Mouse (Mus musculus) hindbrain, embryonic 10.5 days (tissue): ENCODE measurements around the gene Gpalpp1. TPM values are rescaled to one million over a fixed set of nuclear protein-coding genes. Genes with fewer than 3 reads are reported as not detected.

Experiments used
- DNase-seq: peaks from one replicate; pipeline ENCODE4 v3.0.0-alpha.2; 2017; ENCODE audit warnings: low spot score
- H3K27ac ChIP-seq: fragments of 300-500 bp; sonication (generic); 2 replicates; pipeline ENCODE4 v1.5.1; 2016; ENCODE audit warnings: mild to moderate bottlenecking, moderate library complexity
- H3K27me3 ChIP-seq: fragments of 300-500 bp; sonication (generic); 2 replicates; pipeline ENCODE4 v1.6.1; 2016; ENCODE audit warnings: mild to moderate bottlenecking; ENCODE audit not compliant: poor library complexity, insufficient read depth, severe bottlenecking
- H3K36me3 ChIP-seq: fragments of 300-500 bp; sonication (generic); 2 replicates; pipeline ENCODE4 v1.6.1; 2016; ENCODE audit warnings: mild to moderate bottlenecking, moderate library complexity
- H3K4me1 ChIP-seq: fragments of 300-500 bp; sonication (generic); replicated peaks from 2 replicates; pipeline ENCODE4 v1.6.1; 2016; ENCODE audit warnings: mild to moderate bottlenecking
- H3K4me3 ChIP-seq: fragments of 300-500 bp; sonication (generic); 2 replicates; pipeline ENCODE4 v1.5.1; 2016; ENCODE audit warnings: mild to moderate bottlenecking, moderate library complexity
- H3K9me3 ChIP-seq: fragments of 300-500 bp; sonication (generic); 2 replicates; pipeline ENCODE4 v1.6.1; 2016; ENCODE audit warnings: mild to moderate bottlenecking, moderate library complexity
- WGBS: fragments of 180-500 bp; shearing (Covaris S2); methylation state at CpG from one replicate; pipeline ENCODE4 v1.1.7; 2016; 5-methylcytosine and 5-hydroxymethylcytosine counted together
- polyA plus RNA-seq: library from polyadenylated mRNA; unstranded; fragments of >200 nt; fragmentation: Nextera tagmentation; extraction: Ambion mirVana; gene quantifications from 2 replicates; pipeline ENCODE4 v1.2.1, GENCODE M21; 2016

The Gpalpp1 gene
- polyA plus RNA-seq, 1 experiment from 2014 or later, result 13.1 TPM

DNA sequence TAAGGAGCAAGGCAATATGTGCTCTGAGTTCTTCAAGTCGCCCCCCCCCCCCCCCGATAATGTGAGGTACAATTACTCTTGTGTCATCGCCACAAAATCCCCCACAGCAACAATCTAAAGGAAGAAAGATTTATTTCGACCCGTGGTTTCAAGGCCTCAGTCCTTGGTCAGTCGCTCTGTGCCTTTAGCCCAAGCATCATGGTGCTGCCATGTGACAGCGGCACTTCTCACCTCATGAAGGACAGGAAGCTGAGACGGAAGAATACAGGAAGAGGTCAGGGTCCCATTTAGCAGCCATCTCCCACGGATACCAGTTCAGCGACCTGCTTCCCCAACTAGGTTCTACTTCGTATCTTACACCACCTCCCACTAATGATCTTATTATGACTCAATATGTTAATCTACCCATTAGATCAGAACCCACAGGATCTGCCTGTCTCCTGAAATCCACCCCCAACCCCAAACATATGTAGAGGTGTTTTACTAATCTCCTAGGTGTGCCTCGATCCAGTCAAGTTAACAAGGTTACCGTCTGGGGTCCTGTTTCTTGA lies 28.4 kb downstream of the Gpalpp1 start:
- no peaks in the 10 kb centered on the region for H3K4me1 ChIP-seq
- H3K27me3 ChIP-seq, result no peaks in the 10 kb centered on the region
- no peak for DNase-seq
- WGBS, result 92% methylated on average over 13 of the region's 13 CpGs
- no peak overlapping the region for H3K27ac ChIP-seq
- no peaks in the 10 kb centered on the region for H3K36me3 ChIP-seq
- no peaks in the 10 kb centered on the region for H3K9me3 ChIP-seq
- H3K4me3 ChIP-seq, result no peak overlapping the region

DNA sequence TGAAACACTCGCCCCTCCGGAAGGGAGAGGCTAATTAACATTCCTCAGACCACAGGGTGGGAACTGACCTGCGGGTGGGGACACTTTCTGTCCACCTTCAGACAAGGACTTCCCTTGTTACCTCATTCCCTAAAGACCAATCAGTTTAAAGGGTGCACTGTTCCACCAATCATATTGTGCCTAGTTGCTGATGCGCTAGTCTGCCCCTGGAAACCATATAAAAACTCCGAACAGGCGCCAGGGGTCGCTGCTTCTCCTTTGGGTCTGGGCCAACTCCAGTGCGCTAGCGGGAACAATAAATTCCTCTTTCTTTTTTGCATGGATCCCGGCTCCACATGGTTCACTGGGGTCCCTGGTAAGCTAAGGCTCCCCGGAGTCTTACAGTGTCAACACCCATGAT lies 29.1 kb downstream of the Gpalpp1 start:
- H3K36me3 ChIP-seq, result no peaks in the 10 kb centered on the region
- no peaks in the 10 kb centered on the region for H3K27me3 ChIP-seq
- no peak overlapping the region for H3K4me3 ChIP-seq
- H3K27ac ChIP-seq, result no peak overlapping the region
- H3K4me1 ChIP-seq, result 0 out of 2 replicates have a peak, but pooled peaks cover 3% of the 10 kb centered on the region
- no peaks in the 10 kb centered on the region for H3K9me3 ChIP-seq
- DNase-seq, result peak; percentile 10
- 70% methylated on average over 11 of the region's 11 CpGs for WGBS

DNA sequence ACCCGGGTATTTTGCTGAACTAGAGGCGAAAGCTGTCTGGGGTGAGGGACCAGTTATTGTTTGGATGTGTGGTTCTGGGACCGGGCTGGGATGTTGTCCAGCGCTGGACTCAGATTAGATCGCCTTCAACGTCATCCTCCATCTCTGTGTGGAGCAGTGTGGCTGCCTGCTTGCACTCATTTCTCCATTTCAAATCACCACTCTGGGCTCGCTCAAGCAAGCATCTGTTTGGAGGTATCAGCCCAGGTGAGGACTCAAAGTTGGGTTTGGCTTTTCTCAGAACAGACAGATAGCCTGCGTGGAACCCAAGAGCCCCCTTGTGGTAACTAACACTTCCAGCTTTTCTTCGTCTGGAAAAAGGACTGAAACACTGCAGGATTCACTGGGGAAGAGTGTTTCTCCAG lies 33.5 kb downstream of the Gpalpp1 start:
- peak; percentile 47 for DNase-seq
- Histone ChIP-seq H3K4me3 (no peak overlapping the region), H3K27me3 (no peaks in the 10 kb centered on the region), H3K9me3 (no peaks in the 10 kb centered on the region), H3K36me3 (no peaks in the 10 kb centered on the region), H3K27ac (no peak overlapping the region), H3K4me1 (0 out of 2 replicates have a peak, but pooled peaks cover 8% of the 10 kb centered on the region)
- WGBS, result 47% methylated on average over 9 of the region's 9 CpGs

DNA sequence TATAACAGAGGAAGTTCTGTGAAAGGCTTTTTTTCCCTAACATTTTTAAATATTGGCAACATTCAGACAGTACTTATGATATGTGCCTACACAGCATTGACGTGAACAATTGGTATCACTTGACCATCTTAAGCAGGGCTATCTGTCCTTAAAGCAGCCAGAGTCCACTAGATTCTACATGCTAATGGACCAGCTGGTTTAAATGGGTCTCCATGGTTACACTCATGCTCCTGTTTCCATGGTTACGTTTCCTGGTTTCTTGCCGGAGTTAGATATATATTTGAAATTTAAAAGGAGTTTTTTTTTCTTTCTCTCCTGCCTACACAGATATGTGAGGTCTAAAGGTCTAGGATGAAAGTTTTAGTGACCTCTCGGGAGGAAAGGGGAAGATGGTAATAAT lies 34.0 kb downstream of the Gpalpp1 start:
- no peaks in the 10 kb centered on the region for H3K36me3 ChIP-seq
- no peak overlapping the region for H3K27ac ChIP-seq
- H3K4me1 ChIP-seq, result 0 out of 2 replicates have a peak, but pooled peaks cover 8% of the 10 kb centered on the region
- WGBS, result 69% methylated on average over 4 of the region's 4 CpGs
- H3K27me3 ChIP-seq, result no peaks in the 10 kb centered on the region
- DNase-seq, result no peak
- H3K9me3 ChIP-seq, result no peaks in the 10 kb centered on the region
- no peak overlapping the region for H3K4me3 ChIP-seq

DNA sequence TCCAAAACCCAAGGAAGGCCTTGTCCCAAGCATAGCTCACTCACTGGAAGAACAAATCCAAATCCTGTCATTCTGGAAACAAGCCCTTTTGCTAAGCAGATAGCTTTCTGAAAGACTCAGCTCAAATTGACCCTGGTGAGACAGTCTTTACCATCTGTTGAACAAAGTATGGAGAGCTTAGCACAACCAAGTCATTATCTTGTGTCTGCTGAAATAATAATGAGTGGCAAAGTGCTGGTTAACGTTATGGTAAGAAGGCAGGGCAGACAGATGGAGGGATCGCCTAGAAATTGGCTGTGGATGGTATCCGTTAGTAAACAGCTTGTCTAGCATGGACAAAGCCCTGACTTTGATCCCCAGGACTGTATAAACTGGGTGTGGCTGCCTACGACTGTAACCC lies 34.8 kb downstream of the Gpalpp1 start:
- Histone ChIP-seq H3K9me3 (no peaks in the 10 kb centered on the region), H3K27ac (no peak overlapping the region), H3K4me1 (0 out of 2 replicates have a peak, but pooled peaks cover 8% of the 10 kb centered on the region), H3K4me3 (no peak overlapping the region), H3K36me3 (no peaks in the 10 kb centered on the region), H3K27me3 (no peaks in the 10 kb centered on the region)
- no peak for DNase-seq
- WGBS, result 70% methylated on average over 4 of the region's 4 CpGs

DNA sequence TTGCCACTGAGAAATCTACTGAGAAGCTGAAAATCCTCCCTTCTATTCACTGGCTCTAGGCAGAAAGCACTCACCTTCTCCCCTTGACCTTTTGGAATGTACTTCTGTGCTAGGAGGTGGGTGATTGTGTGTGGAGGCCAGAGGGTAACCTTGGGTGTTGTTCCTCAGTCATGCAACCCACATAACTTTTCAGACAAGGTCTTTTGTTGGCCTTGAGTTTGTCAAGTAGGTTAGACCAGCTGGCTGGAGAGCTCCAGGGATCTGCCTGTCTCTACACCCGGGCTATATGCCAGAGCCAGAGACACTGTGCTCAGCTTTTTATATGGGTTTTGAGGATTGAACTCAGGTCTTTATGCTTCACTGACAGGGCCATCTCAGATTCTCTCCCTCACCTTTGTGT lies 36.4 kb downstream of the Gpalpp1 start:
- Histone ChIP-seq H3K4me3 (no peak overlapping the region), H3K4me1 (0 out of 2 replicates have a peak, but pooled peaks cover 8% of the 10 kb centered on the region), H3K36me3 (no peaks in the 10 kb centered on the region), H3K27ac (no peak overlapping the region), H3K27me3 (no peaks in the 10 kb centered on the region), H3K9me3 (no peaks in the 10 kb centered on the region)
- DNase-seq, result no peak
- 98% methylated on average over 1 of the region's 1 CpGs for WGBS

DNA sequence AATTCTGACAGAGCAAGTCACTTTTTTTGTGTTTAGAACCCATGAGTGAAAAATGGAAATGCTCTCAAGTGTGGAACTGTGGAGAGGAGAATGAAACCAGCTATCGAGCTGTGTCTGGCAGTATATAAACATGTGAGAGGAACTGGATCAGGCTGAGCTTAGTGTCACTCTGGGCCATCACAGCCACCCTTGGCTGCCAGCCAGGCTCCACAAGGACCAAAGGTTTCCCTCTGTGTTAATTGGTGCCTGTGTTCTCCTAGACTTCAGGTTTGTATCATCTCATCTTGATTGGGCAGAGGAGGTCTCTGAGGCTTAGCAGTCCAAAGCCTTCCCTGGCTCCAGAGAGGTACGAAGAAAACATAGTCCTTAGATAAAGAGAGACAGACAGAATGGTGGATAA lies 37.9 kb downstream of the Gpalpp1 start:
- WGBS, result 81% methylated on average over 2 of the region's 2 CpGs
- no peak overlapping the region for H3K4me3 ChIP-seq
- no peak overlapping the region for H3K27ac ChIP-seq
- no peaks in the 10 kb centered on the region for H3K27me3 ChIP-seq
- H3K36me3 ChIP-seq, result no peaks in the 10 kb centered on the region
- H3K4me1 ChIP-seq, result 0 out of 2 replicates have a peak, but pooled peaks cover 8% of the 10 kb centered on the region
- DNase-seq, result no peak
- no peaks in the 10 kb centered on the region for H3K9me3 ChIP-seq

DNA sequence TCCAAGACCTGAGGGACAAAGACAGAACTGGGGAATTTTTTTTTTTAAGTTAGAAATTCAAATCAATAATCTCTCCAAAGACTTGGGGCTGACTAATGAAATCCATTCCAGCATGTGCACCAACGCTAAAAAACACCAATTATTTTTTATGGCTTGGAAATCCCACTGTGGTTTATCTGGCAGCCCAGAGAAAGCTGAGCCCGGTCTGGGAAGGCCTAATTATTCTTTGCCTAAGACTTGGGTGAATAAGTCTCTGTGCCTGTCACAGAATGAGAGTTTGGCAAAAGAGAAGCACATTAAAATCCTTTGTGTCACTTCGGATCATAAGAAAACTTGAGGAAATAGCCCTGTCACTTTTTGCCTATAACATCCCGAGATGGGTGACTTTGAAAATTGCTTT lies 41.3 kb downstream of the Gpalpp1 start:
- no peak for DNase-seq
- 83% methylated on average over 4 of the region's 4 CpGs for WGBS
- no peaks in the 10 kb centered on the region for H3K9me3 ChIP-seq
- no peaks in the 10 kb centered on the region for H3K4me1 ChIP-seq
- no peak overlapping the region for H3K27ac ChIP-seq
- H3K27me3 ChIP-seq, result no peaks in the 10 kb centered on the region
- H3K36me3 ChIP-seq, result no peaks in the 10 kb centered on the region
- no peak overlapping the region for H3K4me3 ChIP-seq

DNA sequence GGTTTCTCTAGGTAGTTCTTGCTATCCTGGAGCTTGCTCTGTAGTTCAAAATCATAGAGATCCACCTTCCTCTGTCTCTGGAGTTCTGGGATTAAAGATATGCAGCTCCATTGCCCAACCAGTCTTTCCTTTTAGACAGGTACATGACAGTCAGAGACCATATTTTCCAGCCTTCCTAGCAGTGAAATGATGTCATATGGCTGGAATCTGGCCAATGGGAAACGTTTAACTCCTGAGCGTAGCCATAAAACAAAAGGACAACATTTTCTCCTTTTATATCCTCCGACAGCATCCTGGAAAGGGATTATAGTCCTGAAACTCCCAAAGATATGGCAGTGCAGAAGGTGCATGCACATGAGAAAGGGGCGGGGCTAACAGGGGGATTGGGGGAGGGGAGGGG lies 42.3 kb downstream of the Gpalpp1 start:
- Histone ChIP-seq H3K4me3 (no peak overlapping the region), H3K27me3 (no peaks in the 10 kb centered on the region)

DNA sequence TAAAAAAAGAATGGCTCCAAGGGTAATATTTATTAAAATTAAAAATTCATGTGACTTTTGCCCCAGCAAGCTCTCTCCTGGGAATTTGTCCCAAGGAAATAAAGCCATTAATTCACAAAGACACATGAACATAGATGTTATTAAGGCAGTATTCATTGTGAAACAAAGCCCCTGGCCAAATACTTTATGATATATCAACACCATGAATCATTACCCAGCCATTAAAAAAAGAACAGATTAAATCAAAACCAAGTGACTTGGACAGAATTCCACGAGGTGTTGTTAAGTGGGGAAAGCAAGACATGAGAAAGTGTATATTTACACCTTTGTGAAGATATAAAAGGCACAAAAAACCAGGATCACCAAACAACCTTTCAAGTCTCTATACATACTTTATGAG lies 43.3 kb downstream of the Gpalpp1 start:
- no peak for DNase-seq
- Histone ChIP-seq H3K27me3 (no peaks in the 10 kb centered on the region), H3K9me3 (no peaks in the 10 kb centered on the region), H3K36me3 (no peaks in the 10 kb centered on the region), H3K4me1 (no peaks in the 10 kb centered on the region), H3K4me3 (no peak overlapping the region), H3K27ac (no peak overlapping the region)
- 88% methylated on average over 1 of the region's 1 CpGs for WGBS

More for the DNA sequence above, 42.3 kb downstream of the Gpalpp1 start:
- Histone ChIP-seq H3K27ac (no peak overlapping the region), H3K4me1 (no peaks in the 10 kb centered on the region), H3K36me3 (no peaks in the 10 kb centered on the region), H3K9me3 (no peaks in the 10 kb centered on the region)
- WGBS, result 79% methylated on average over 4 of the region's 4 CpGs
- no peak for DNase-seq

DNA sequence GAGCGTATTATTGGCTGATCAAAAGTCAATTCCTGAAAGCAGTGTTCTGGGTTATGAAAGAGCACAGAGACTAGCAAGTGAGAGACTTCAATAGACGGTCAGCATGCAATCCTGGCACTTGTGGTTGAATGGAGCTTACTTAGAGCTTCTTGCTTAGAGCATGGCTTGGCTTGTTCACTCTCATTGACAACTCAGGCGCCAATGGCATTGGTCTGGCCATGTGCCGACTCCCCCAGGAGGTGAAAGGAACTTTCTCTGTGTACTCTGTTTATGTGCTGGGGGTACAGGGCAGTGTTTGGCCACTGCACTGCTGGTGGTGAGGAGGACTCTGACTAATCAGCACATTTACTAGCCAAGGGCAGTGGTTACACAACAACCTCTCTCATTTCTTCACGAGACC lies 51.1 kb downstream of the Gpalpp1 start:
- H3K9me3 ChIP-seq, result no peaks in the 10 kb centered on the region
- no peak overlapping the region for H3K27ac ChIP-seq
- WGBS, result 85% methylated on average over 5 of the region's 5 CpGs
- no peaks in the 10 kb centered on the region for H3K4me1 ChIP-seq
- DNase-seq, result no peak
- no peaks in the 10 kb centered on the region for H3K27me3 ChIP-seq
- no peak overlapping the region for H3K4me3 ChIP-seq
- no peaks in the 10 kb centered on the region for H3K36me3 ChIP-seq

DNA sequence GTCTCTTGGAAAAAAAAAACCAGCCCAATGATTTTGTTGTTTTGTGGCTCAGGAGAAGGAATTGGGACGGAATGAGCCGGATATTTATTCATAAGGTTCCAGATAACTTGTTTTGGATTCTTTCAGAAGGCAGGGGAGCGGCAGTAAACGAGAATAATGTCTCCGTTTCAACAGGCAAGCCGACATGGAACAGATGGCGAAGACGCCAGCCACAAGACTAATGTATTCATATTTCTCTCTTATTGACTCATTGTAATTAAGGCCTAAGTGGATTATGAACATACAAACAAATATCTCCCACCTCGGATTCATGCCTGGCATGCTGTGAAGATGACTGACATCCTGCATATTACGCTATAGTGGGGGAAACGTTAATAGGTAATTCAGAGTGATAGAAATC lies 56.8 kb downstream of the Gpalpp1 start:
- H3K9me3 ChIP-seq, result no peaks in the 10 kb centered on the region
- H3K27ac ChIP-seq, result no peak overlapping the region
- no peaks in the 10 kb centered on the region for H3K27me3 ChIP-seq
- no peak for DNase-seq
- no peaks in the 10 kb centered on the region for H3K4me1 ChIP-seq
- H3K36me3 ChIP-seq, result no peaks in the 10 kb centered on the region
- no peak overlapping the region for H3K4me3 ChIP-seq
- WGBS, result 85% methylated on average over 11 of the region's 11 CpGs

DNA sequence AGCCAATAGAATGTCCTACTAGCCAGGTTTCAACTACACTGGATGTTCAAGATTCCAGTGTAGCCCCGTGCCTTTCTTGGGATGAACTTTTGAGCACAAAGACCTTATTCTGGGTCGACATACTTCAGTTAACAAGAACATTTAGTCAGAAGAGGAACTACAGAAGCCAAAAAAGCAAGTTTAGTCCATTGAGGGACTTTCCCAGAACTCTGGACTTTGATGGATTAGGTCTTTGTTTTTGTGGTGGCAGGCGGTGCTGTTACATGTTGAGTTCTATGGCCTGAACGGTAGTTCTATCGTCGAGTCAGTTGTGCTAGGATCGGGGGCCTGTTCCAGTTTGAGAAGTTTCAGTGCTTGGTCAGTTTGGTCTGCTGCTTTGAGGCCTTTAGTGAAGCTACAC lies 58.6 kb downstream of the Gpalpp1 start:
- DNase-seq, result no peak
- 78% methylated on average over 7 of the region's 7 CpGs for WGBS
- Histone ChIP-seq H3K4me3 (no peak overlapping the region), H3K9me3 (no peaks in the 10 kb centered on the region), H3K27me3 (no peaks in the 10 kb centered on the region), H3K36me3 (no peaks in the 10 kb centered on the region), H3K4me1 (no peaks in the 10 kb centered on the region), H3K27ac (no peak overlapping the region)

DNA sequence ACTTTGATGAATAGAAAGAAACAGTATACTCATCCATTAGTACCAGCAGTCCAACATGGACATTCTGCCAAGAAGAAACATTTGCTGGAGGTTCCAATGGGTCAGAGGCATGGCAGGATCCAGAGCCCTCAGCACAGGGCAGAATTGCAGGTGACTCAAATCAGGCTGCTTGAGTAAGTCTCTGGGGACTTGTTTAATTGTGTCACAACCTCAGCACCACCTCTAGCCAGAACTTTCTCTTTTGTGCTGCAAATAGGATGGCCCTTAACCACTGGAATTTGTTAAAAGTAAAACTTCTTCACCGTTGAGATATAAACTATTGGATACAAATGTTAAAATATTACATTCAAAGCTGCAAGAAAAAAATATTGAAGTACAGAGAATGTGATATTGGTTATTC lies 64.8 kb downstream of the Gpalpp1 start:
- Histone ChIP-seq H3K36me3 (no peaks in the 10 kb centered on the region), H3K9me3 (no peaks in the 10 kb centered on the region), H3K4me1 (peaks cover 7% of the 10 kb centered on the region), H3K27me3 (no peaks in the 10 kb centered on the region), H3K4me3 (no peak overlapping the region), H3K27ac (no peak overlapping the region)
- 65% methylated on average over 1 of the region's 1 CpGs for WGBS
- no peak for DNase-seq
